In genomic region chr1:20872496-20872895, GRCm38 (mm10) we compare ENCODE assay signal across 13 mouse cellular contexts.
"Had no signal": no experiment of that assay in that cellular context is flagged by ENCODE, and none has a peak within 500 bp of the region (broad histone marks: within the 10 kb centered on the region; RNA-seq: fewer than 3 reads in every experiment).

No protein-coding gene starts in this region.

- H3K27me3 ChIP-seq: limb, embryonic 15.5 days; liver, embryonic 13.5 days; lung, embryonic 15.5 days; megakaryocyte, embryonic 14.5 days; midbrain, embryonic 12.5 days; stomach, embryonic 15.5 days had no signal

- H3K4me3 ChIP-seq: limb, embryonic 15.5 days; liver, embryonic 13.5 days; lung, embryonic 15.5 days; megakaryocyte, embryonic 14.5 days; midbrain, embryonic 12.5 days; stomach, embryonic 15.5 days had no signal

- H3K36me3 ChIP-seq: limb, embryonic 15.5 days; liver, embryonic 13.5 days; lung, embryonic 15.5 days; midbrain, embryonic 12.5 days; stomach, embryonic 15.5 days had no signal

- H3K4me2 ChIP-seq: limb, embryonic 15.5 days; liver, embryonic 13.5 days; lung, embryonic 15.5 days; midbrain, embryonic 12.5 days; stomach, embryonic 15.5 days had no signal

- DNase-seq: kidney, postnatal 25 days; liver, embryonic 13.5 days; liver, postnatal 0 days; lung, postnatal 14 days; right cerebral cortex, postnatal 14 days; thymus, postnatal 36 days had no signal

- ATAC-seq: liver, postnatal 0 days; midbrain, embryonic 16.5 days had no signal

- H3K9ac ChIP-seq: limb, embryonic 15.5 days; liver, embryonic 13.5 days; liver, postnatal 0 days; lung, embryonic 15.5 days; midbrain, embryonic 12.5 days; stomach, embryonic 15.5 days had no signal

- H3K27ac ChIP-seq: limb, embryonic 15.5 days; liver, embryonic 13.5 days; lung, embryonic 15.5 days; macrophage; midbrain, embryonic 12.5 days; stomach, embryonic 15.5 days had no signal

- H3K4me1 ChIP-seq: limb, embryonic 15.5 days; liver, embryonic 13.5 days; lung, embryonic 15.5 days had no signal

- H3K9me3 ChIP-seq: limb, embryonic 15.5 days; liver, embryonic 13.5 days; lung, embryonic 15.5 days; megakaryocyte, embryonic 14.5 days; midbrain, embryonic 12.5 days; stomach, embryonic 15.5 days had no signal
